Mouse (Mus musculus) retina, embryonic 14.5 days (tissue): ENCODE results near the gene Ubap1.

Source experiments
- DNase-seq: peaks from one replicate; pipeline ENCODE4 v3.0.0-alpha.2; 2015; ENCODE audit warnings: low spot score

Ubap1 gene

GRCm38 (mm10) chr4:41438931-41439330 is 90.1 kb downstream of the Ubap1 start:
- DNase-seq, result no peak
